Mouse (Mus musculus) lung, postnatal 36 days (tissue): ENCODE data around the gene Zfp763.
"Not testable (repeated sequence)": the region's sequence is repeated elsewhere in the genome, so short reads cannot be mapped to it uniquely, and the experiment has no call there.

ENCODE experiments used
- DNase-seq: peaks from one replicate; pipeline ENCODE4 v3.0.0; 2022; ENCODE audit warnings: mixed read lengths

The Zfp763 gene

DNA sequence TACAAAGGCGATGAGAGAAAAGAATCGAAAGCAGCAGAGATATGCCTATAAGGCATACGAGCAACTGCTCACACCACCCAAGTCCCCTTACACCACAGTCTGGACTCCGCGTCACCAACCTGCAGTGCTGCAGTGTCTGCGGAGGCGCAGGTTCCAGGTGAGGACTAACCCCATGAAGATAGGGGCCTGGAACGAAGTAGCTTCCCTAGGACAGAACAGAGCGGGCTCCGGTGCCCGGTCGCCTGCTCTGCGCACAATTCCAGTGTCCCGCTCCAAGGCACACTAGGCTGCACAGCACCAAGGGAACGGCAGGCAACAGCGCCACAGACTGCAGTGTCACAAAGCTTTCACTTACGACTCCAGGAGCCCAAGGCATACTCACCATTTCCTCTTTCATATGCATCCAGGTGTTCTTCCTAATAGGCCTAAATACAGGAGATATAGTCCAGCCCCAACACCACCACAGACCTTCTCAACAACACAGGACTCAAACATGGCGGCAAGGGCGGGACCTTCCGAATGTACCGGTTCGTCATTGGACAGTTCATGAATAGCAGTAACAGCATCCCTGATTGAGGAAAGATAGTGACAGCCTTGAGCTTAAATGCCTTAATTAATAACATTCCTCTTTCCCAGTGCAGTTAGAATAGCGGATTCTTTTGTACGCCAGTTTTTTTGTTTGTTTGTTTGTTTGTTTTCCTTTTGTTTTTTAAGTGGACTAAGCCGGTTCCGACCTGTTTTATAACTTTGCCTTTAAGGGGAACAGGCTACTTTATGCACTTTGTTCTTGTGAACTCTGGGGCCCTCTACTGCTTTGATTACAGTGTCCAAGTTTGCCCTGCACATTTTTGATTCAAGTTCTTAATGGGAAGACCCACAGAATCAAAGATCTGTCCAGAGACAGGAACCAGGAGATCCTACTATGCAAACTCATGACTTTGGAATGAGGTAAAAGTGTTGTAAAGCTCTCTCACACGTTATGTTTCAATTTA is at the start of gene Zfp763:
Gene Zfp763, minus strand, starts transcription at position 503 of the 992 bp plus-strand sequence.
- DNase-seq = peak; percentile 89

DNA sequence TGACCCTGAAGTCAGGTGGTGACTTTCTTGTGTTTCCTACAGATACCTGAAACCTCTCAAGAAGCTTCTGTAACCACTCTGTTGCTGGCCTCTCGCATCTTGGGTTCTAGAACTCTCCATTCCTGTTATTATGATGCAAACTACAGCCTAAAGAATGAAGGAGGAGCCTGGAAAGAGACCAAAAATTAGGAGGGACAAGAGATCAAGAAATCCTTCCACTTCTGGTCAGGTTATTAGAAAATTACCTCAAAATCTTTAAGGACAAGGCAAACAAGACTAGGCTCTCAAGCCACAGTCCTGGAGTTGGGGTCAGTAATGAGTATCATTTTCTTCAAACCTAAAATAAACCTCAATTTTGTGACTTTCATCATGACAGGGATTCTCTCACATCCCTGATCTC is 34.8 kb upstream of the Zfp763 start, which contains the start of gene 4921501E09Rik:
Gene 4921501E09Rik, minus strand, starts transcription at position 101 of the 400 bp plus-strand sequence.
- DNase-seq = no peak

DNA sequence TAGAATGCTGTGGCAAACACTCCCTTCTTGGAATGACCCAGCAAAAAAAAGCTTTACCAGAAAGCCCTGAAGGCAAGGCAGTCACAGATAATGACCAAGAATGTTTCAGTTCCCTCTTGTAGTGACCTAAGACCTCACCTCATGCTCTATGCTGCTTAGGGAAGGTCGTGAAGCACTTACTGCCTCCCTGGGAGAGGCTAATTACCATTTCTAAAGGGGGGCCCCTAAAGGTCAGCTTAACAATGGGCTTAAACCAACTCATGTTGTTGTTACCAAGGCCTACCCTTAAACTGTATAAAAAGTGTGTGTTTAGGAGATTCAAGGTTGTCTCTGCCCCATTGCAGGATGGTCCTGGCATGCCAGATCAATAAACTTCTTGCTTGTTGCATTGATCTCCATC is 29.8 kb upstream of the Zfp763 start:
- no peak for DNase-seq

DNA sequence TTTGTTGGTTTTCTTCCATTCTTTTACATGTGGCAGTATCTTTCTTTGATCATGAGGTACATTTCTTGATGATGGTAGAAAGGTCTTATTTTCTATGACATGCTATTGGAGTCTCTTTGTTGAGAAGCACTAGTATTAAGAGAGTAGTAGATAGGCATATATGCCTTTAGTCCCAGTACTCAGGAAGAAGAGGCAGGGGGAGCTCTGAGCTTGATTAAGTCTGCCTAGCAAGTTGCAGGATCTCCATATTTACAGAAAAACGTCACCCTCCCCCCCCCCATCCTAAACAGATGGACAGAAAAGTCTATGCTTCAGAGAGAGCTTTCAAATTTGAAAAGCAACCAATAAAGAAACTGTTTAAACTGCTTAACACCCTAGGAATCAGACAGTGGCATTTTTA is 25.6 kb upstream of the Zfp763 start:
- DNase-seq = peak; percentile 9

DNA sequence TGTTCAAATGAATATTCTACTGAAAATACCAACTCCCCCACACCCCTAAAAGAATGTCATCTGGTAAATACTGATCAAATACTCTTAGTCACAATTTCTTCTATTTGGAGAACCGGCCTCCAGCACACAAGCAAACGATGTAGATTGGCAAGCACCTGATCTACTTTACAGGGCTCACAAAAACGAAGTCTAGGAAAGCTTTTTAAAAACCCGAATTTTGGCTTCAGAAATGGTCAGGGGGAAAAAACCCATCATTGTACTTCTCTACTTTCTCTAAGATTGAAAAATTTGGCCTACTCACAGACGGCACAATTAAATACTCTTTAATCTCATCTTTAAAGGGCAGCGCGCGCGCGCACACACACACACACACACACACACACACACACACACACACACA is 826 bp downstream of the Zfp763 start:
- DNase-seq = peak; percentile 10

DNA sequence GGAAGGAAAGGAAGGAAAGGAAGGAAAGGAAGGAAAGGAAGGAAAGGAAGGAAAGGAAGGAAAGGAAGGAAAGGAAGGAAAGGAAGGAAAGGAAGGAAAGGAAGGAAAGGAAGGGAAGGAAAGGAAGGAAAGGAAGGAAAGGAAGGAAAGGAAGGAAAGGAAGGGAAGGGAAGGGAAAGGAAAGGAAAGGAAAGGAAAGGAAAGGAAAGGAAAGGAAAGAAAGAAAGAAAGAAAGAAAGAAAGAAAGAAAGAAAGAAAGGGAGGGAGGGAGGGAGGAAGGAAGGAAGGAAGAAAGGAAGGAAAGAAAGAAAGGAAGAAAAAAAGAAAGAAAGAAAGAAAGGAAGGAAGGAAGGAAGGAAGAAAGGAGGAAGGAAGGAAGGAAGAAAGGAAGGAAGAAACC is 12.8 kb downstream of the Zfp763 start:
- not testable (repeated sequence) for DNase-seq

DNA sequence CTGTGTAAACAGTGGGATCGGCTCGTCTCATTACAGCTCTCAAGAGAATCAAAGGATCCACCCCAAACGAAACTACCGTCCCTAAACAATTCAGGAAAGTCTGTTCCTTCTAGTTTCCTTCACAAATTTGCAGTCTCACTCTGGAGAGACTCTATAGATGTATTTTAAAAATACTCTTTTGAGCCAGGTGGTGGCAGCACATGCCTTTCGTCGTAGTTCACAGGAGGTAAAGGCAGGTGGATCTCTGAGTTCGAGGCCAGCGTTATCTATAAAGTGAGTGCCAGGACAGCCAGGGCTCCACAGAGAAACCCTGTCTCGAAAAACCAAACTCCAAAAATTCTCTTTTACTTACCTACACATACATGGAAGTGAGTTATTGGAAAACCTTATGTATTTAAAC is 24.9 kb downstream of the Zfp763 start:
- DNase-seq = peak; percentile 30

DNA sequence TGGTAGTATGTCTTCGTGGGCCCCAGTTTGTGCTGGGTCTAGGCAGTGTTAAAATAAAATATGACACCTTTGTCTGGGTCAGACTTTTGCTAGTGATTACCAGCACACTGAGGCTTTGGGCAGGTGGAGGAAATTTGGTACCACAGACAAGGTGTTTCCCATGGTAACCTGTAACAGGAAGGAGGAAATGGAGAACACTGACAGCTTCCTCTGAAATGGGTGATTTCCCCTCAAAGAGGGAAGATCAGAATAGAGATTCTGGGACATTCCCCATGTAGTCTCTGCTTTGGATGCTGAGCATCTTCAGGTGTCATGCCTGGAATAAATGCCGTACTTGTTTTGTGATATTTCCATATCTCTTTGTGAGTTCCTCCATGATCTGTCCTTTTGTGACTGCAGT is 34.7 kb downstream of the Zfp763 start:
- no peak for DNase-seq

DNA sequence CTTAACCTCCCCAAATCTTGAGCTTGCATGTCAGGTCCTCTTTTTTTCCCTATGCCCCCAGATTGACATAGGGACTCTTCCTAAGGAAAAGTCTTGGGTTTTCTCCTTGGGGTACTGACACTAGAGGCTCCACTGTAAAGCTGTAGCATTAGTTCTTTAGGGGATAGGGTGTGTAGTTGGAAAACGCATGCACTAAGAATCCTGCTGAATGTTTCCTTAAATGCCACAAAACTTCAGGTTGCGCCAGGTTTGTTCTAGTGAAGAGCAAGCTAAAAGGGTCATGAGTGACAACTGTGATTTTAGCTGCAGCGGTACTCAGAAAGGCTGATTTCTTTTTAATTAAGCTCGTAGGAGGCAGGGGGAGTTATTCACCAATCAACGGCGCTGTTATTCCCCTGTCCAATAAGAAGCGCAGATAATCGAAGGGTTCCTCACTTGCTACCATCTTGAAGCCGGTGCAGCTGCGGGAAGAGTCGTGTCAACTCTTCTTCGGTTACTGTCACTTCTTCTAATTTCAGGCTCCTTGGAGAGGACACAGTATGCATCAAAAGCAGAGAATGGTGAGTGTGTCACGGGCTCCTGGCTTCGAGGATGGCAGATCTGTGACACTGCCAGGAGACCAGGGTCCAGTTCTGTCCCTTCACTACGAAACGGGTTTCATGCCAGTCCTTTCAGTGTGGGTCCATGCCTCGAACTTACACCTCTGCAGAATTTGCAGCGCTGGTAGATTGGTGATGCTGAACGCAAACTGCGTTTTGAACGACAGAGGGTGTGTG is 40.3 kb downstream of the Zfp763 start, which contains the start of gene Zfp952:
Gene Zfp952, plus strand, starts transcription at position 431 of the 776 bp plus-strand sequence.
- DNase-seq = peak; percentile 96

DNA sequence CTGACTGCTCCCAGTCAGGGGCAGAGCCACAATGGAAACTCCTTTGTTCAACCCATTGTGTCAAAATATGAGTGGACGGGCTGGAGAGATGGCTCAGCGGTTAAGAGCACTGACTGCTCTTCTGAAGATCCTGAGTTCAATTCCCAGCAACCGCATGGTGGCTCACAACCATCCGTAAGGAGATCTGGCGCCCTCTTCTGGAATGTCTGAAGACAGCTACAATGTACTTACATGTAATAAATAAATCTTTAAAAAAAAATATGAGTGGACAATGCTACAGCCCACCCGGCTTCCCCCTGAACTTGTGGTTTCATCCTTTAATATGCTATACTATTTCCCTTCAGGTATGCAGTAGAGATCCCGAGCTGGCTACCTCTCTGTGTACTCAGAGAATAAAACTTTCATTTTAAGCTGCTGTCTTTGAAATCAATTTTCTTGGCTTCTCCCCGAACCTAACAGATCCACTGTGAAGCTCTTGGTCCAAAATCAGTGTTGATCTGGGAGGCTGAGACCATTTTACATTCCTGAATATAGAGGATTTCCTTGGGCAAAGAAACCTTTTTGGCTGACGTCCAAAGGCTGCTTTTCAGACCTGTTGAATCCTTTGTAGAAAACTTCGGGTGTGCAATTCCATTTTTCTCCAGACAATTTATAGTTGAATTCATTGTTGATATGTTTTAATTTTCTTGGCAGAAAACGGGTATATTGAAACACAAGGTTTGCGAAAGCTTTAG is 41.1 kb downstream of the Zfp763 start:
- DNase-seq = peak; percentile 47

DNA sequence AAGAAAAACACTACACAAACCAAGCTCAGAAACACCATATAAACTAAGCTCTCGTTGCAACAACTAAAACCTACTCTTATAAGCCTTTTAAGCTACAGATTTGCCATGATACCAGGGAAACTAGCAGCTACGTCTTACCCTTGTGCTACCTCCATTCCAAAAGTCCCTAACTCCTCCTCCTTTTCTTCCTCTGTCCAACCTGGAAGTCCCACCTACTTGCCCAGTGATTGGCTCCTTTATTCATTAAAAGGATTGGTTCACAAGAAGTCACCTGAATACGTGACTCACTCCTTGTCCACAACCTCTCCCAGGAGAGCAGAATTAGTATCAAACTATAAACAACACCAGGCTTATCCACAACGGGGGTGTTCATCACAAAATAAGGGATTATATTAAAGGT is 46.9 kb downstream of the Zfp763 start:
- DNase-seq = no peak

DNA sequence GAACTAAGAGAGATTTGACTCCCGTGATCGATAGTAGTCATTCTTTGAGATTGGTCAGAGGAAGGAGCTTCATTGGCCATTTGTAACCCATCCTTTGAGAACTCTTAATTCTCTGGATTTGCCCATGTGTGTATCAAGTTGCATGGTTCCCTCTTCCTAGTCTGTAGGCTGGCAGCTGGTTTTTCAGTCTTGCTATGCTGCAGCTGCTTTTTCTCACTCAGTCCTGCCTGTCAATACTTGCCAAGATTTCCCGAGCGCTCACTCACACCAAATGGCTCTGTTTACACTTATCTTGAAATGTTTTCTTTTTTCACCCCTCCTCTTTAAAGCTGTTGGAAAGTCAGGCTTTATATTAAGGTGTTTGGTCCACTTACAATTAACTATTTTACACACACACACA is 51.8 kb downstream of the Zfp763 start:
- no peak for DNase-seq
